Mouse (Mus musculus): ENCODE results near the gene BC048403. TPM values are rescaled to one million over a fixed set of nuclear protein-coding genes. Genes with fewer than 3 reads are reported as not detected.

The BC048403 gene
- total and polyA plus RNA-seq, 2 experiments from 2014 or later: 1.5 to 2.5 TPM

DNA sequence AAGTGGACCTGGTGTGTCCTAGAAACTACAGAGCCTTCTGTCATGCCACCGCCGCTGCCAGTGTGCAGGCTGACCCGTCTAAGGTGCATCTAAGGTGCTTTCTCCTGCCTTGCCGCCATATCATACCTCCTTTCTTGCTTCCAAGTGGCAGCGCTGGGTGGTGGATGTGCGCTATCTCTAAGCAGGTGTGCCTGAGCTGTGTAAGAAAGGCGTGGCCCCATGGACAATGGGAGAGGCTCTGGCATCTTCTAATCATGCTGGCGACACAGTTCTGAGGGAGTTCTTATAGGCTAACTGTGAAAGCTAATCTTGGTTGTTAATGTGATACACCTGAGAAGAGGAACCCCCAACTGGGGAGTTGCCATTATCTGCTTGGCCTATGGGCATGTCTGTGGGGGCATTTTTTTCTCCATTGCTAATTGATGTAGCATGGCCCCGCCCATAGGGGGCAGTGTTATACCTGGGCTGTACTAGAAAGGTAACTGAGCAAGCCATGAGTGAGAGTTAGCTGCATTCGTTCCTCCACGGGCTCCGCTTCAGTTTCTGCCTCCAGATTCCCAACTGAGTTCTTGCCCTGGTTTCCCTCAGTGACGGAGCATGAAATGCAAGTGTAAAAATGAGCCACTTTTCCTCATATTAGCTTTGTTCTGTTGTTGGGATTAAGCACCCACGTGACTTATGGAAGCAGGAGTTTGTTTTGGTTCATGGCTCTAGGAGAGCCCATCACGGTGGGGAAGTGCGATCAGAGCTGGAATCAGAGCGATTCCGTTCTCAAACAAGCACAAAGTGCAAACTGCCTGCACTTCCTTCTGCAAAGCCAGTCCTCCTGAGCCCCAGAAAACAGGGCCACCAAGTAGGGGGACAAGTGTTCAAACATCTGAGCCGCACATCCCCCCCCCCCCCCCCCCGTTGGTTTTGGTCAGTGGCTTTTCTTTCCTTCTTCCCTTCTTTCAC is 31.2 kb downstream of the BC048403 start:
- Histone ChIP-seq H3K4me3 (ENCODE audit: low read depth, low read length) (no peak overlapping the region), H3K27ac (ENCODE audit: low read depth, low read length) (no peak overlapping the region), H3K4me2 (ENCODE audit: low read depth, low read length, poor library complexity, severe bottlenecking) (no peak overlapping the region), H3K36me3 (ENCODE audit: insufficient read depth, low read length) (no peaks in the 10 kb centered on the region), H3K4me1 (ENCODE audit: insufficient read depth, low read length) (no peaks in the 10 kb centered on the region; the same call in 1 of the 2 replicates), H3K9ac (replicated peaks; ENCODE audit: low read length, poor library complexity, severe bottlenecking) (no peak overlapping the region), H3K9me3 (ENCODE audit: low read length) (no peaks in the 10 kb centered on the region), H3K27me3 (ENCODE audit: insufficient read depth, low read length) (no peaks in the 10 kb centered on the region)
- whole genome bisulfite sequencing: 46% methylated on average over 19 of the region's 20 CpGs
- DNase-seq (ENCODE audit: low spot score): peak; percentile 18
- TF ChIP-seq CTCF (IDR thresholded peaks at IDR 0.05): peak; percentile 58
- ATAC-seq (ENCODE audit: low FRiP score): no peak

- 84% methylated on average over 4 of the region's 4 CpGs for WGBS
- H3K36me3 ChIP-seq (ENCODE audit: insufficient read depth, low read length): no peaks in the 10 kb centered on the region
Measured at GRCm38 (mm10) chr10:121773813-121774212, 34.1 kb downstream of the BC048403 start.

DNA sequence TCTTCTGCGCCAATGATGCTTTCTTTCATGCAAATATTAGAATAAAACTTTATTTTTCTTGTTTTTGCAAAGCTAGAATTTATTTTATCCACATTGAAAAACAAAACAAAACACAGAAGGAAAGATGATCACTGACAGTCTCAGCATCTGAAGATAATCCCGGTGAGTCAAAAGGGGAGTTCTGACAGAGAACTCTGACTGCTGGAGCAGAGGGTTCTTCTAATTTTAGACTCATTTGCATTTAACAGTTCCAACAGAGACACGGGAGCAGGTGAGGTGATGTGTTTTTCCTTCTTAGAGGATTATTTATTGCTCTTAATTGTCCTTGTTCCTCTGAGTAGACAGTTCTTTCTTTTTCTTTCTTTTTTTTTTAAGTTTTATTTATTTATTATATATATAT is 36.3 kb downstream of the BC048403 start:
- TF ChIP-seq CTCF (IDR thresholded peaks at IDR 0.05): no peak
- 44% methylated on average over 3 of the region's 3 CpGs for WGBS
- ATAC-seq (ENCODE audit: low FRiP score) (no peak), DNase-seq (ENCODE audit: low spot score) (no peak)
- Histone ChIP-seq H3K4me3 (ENCODE audit: low read depth, low read length) (no peak overlapping the region), H3K36me3 (ENCODE audit: insufficient read depth, low read length) (no peaks in the 10 kb centered on the region), H3K27me3 (ENCODE audit: insufficient read depth, low read length) (no peaks in the 10 kb centered on the region), H3K27ac (ENCODE audit: low read depth, low read length) (no peak overlapping the region), H3K4me2 (ENCODE audit: low read depth, low read length, poor library complexity, severe bottlenecking) (no peak overlapping the region), H3K4me1 (ENCODE audit: insufficient read depth, low read length) (no peaks in the 10 kb centered on the region), H3K9ac (replicated peaks; ENCODE audit: low read length, poor library complexity, severe bottlenecking) (no peak overlapping the region), H3K9me3 (ENCODE audit: low read length) (no peaks in the 10 kb centered on the region)

More at GRCm38 (mm10) chr10:121773813-121774212, 34.1 kb downstream of the BC048403 start:
- no peaks in the 10 kb centered on the region for H3K9me3 ChIP-seq (ENCODE audit: low read length)
- no peaks in the 10 kb centered on the region for H3K4me1 ChIP-seq (ENCODE audit: insufficient read depth, low read length)
- no peak overlapping the region for H3K9ac ChIP-seq (replicated peaks; ENCODE audit: low read length, poor library complexity, severe bottlenecking)
- DNase-seq (ENCODE audit: low spot score): no peak
- H3K4me2 ChIP-seq (ENCODE audit: low read depth, low read length, poor library complexity, severe bottlenecking): no peak overlapping the region
- H3K4me3 ChIP-seq (ENCODE audit: low read depth, low read length): no peak overlapping the region
- no peak for ATAC-seq (ENCODE audit: low FRiP score)
- TF ChIP-seq CTCF (IDR thresholded peaks at IDR 0.05): no peak
- no peak overlapping the region for H3K27ac ChIP-seq (ENCODE audit: low read depth, low read length)
- H3K27me3 ChIP-seq (ENCODE audit: insufficient read depth, low read length): no peaks in the 10 kb centered on the region

- Histone ChIP-seq H3K27me3 (ENCODE audit: insufficient read depth, low read length) (no peaks in the 10 kb centered on the region), H3K9ac (replicated peaks; ENCODE audit: low read length, poor library complexity, severe bottlenecking) (no peak overlapping the region), H3K9me3 (ENCODE audit: low read length) (no peaks in the 10 kb centered on the region), H3K4me1 (ENCODE audit: insufficient read depth, low read length) (no peaks in the 10 kb centered on the region), H3K27ac (ENCODE audit: low read depth, low read length) (no peak overlapping the region), H3K36me3 (ENCODE audit: insufficient read depth, low read length) (peaks cover 32% of the 10 kb centered on the region), H3K4me3 (ENCODE audit: low read depth, low read length) (no peak overlapping the region), H3K4me2 (ENCODE audit: low read depth, low read length, poor library complexity, severe bottlenecking) (no peak overlapping the region)
- ATAC-seq (ENCODE audit: low FRiP score) (no peak), DNase-seq (ENCODE audit: low spot score) (no peak)
- no peak for TF ChIP-seq CTCF (IDR thresholded peaks at IDR 0.05)
- WGBS: 39% methylated on average over 14 of the region's 14 CpGs
Measured at GRCm38 (mm10) chr10:121781159-121781558, 41.4 kb downstream of the BC048403 start.

DNA sequence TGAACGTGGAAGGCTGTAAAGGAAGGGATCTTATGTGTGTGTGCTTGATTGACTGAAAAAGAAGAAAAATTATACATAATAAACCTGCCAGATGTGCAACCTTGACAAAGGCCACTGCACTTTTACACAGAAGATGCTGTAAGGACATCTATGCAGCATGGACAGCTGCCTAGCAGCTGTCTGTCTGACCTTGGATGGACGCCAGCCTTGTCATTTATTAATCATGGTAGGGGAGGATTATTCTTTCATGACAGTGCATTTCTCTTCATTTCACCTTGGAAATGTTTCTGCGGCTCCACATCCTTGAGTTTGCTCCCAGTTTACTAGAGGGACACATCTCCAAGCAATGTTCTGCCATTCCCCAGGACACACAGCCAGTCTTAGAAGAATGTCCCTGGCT is 48.8 kb downstream of the BC048403 start:
- H3K36me3 ChIP-seq (ENCODE audit: insufficient read depth, low read length): peaks cover 34% of the 10 kb centered on the region
- ATAC-seq (ENCODE audit: low FRiP score) (no peak), DNase-seq (ENCODE audit: low spot score) (no peak)
- no peak overlapping the region for H3K4me2 ChIP-seq (ENCODE audit: low read depth, low read length, poor library complexity, severe bottlenecking)
- no peaks in the 10 kb centered on the region for H3K4me1 ChIP-seq (ENCODE audit: insufficient read depth, low read length)
- H3K27ac ChIP-seq (ENCODE audit: low read depth, low read length): no peak overlapping the region
- no peak overlapping the region for H3K9ac ChIP-seq (replicated peaks; ENCODE audit: low read length, poor library complexity, severe bottlenecking)
- no peaks in the 10 kb centered on the region for H3K27me3 ChIP-seq (ENCODE audit: insufficient read depth, low read length)
- H3K9me3 ChIP-seq (ENCODE audit: low read length): no peaks in the 10 kb centered on the region
- no peak for TF ChIP-seq CTCF (IDR thresholded peaks at IDR 0.05)
- H3K4me3 ChIP-seq (ENCODE audit: low read depth, low read length): no peak overlapping the region
- 85% methylated on average over 3 of the region's 3 CpGs for WGBS

GRCm38 (mm10) chr10:121790078-121790477 is 50.3 kb downstream of the BC048403 start:
- TF ChIP-seq CTCF (IDR thresholded peaks at IDR 0.05): no peak
- H3K4me2 ChIP-seq (ENCODE audit: low read depth, low read length, poor library complexity, severe bottlenecking): no peak overlapping the region
- H3K4me1 ChIP-seq (ENCODE audit: insufficient read depth, low read length): no peaks in the 10 kb centered on the region
- H3K9ac ChIP-seq (replicated peaks; ENCODE audit: low read length, poor library complexity, severe bottlenecking): no peak overlapping the region
- H3K9me3 ChIP-seq (ENCODE audit: low read length): no peaks in the 10 kb centered on the region
- ATAC-seq (ENCODE audit: low FRiP score) (no peak), DNase-seq (ENCODE audit: low spot score) (no peak)
- H3K27ac ChIP-seq (ENCODE audit: low read depth, low read length): no peak overlapping the region
- H3K4me3 ChIP-seq (ENCODE audit: low read depth, low read length): no peak overlapping the region
- peaks cover 24% of the 10 kb centered on the region for H3K36me3 ChIP-seq (ENCODE audit: insufficient read depth, low read length)
- no peaks in the 10 kb centered on the region for H3K27me3 ChIP-seq (ENCODE audit: insufficient read depth, low read length)
- WGBS: 17% methylated on average over 6 of the region's 6 CpGs
